Mouse (Mus musculus): ENCODE measurements at regions not wholly inside any gene's neighbourhood (a gene's known extent, or its start where the extent isn't known, plus 50 kb on each side); places are given as distances from the start of the nearest gene placed in this dataset.
"Not testable (repeated sequence)": the region's sequence is repeated elsewhere in the genome, so short reads cannot be mapped to it uniquely, and the experiment has no call there.

DNA sequence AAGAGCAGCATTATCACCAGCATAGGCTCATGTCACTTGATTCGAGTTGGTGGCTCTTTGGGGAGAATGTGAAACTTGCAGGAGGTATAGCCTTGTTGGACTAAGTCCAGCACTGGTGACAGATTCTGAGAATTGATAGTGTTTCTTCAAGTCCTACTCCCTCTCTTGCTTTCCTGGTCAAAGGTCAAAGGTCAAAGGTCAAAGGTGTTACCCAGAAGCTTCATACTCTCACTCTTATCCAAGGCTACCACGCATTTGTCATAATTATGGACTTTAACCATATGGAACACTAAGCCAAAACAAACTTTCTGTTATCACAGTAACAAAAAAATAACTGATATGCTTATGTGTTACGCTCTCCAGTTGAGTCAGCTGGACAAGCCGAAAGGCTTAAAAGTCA is 56.8 kb downstream of the Gm5152 start:
- peak; percentile 82 for DNase-seq (ENCODE audit: low read depth, low spot score)

GRCm38 (mm10) chr5:10162256-10162655 is 84.1 kb downstream of the Gm5152 start:
- not testable (repeated sequence) for DNase-seq (ENCODE audit: low read depth, low spot score)

DNA sequence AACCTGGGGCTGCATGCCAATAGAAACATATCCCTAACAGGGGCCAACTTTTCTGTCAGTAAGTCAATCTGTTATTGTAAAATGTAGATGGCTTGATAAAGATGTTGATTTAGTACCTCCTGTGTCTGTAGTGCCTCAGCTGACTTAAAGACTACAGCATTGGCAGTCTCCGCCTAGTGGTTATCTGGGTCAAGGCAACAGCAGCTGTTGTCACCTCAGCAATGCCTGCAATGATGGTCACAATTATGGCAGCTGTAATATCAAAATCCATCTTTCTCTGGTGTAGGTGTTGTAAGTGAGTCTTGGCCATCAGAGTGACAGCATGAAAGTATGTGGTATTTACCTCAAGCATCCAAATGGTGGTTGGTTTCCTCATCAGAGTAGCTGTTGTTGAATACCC is 97.0 kb downstream of the Gm5152 start:
- no peak for DNase-seq (ENCODE audit: low read depth, low spot score)

- DNase-seq (ENCODE audit: low read depth, low spot score) = peak; percentile 46
These were observed 105.1 kb downstream of the Gm5152 start for GRCm38 (mm10) chr5:10141186-10141585.

Measured in ZHBTc4 (cell line).